Mouse (Mus musculus): ENCODE results near the gene Tgfb1i1. TPM values are rescaled to one million over a fixed set of nuclear protein-coding genes. Genes with fewer than 3 reads are reported as not detected.

Gene Tgfb1i1
- polyA plus RNA-seq, 1 experiment from 2014 or later, result 40.9 TPM

DNA sequence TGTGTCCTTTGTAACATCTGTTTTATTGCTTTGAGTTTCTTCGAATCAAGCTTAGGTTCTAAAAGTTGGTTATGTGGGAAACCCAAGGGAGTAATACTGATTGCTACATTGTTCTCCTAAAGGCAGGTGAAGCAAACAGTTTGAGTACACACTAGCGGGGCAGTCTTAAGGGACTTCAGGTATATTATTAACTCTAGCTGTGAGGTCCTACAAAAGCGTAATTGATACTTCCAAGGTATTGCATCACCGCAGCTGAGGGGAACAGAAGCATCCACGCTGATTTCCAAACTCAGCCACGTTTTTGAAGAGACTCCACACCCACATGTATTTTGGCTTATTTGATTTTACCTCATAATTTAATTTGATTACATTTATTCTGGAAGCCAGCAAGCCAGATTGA lies 57.6 kb downstream of the Tgfb1i1 start:
- Histone ChIP-seq H3K27me3 (ENCODE audit: control insufficient read depth, insufficient read depth, low read length) (no peaks in the 10 kb centered on the region), H3K9me3 (ENCODE audit: control insufficient read depth, low read length) (no peaks in the 10 kb centered on the region), H3K4me3 (ENCODE audit: low read depth, low read length) (no peak overlapping the region), H3K9ac (ENCODE audit: low read depth, low read length) (no peak overlapping the region), H3K27ac (ENCODE audit: low read depth, low read length) (no peak overlapping the region), H3K4me1 (replicated peaks; ENCODE audit: control insufficient read depth, insufficient read depth, low read length) (no peaks in the 10 kb centered on the region), H3K4me2 (replicated peaks; ENCODE audit: low read depth, low read length) (no peak overlapping the region), H3K36me3 (ENCODE audit: control insufficient read depth, insufficient read depth, low read length) (no peaks in the 10 kb centered on the region)
- no peak for DNase-seq (ENCODE audit: low spot score)
- no peak for ATAC-seq (ENCODE audit: low FRiP score)
- WGBS, result 74% methylated on average over 6 of the region's 6 CpGs

DNA sequence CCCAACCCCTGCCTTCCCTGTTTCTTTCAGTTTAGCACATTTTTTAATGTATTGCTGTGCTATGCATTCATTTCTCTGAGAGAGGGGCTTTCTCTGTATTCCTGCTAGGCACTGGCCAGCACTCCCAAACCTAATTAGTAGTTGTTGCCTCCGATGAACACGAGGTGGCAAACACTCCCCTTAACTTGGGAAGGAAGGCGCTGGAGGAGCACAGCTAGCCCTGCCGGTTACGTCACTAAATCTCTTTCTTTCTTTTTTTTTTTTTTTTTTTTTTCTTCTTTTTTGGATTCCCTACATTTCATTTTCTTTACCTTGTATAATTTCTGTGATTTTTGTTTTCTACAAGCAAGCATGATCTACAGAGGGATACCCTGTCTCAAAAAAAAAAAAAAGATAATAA lies 58.3 kb downstream of the Tgfb1i1 start:
- no peaks in the 10 kb centered on the region for H3K9me3 ChIP-seq (ENCODE audit: control insufficient read depth, low read length)
- 0 out of 2 replicates have a peak overlapping the region, but pooled peaks have one; percentile 11 for H3K9ac ChIP-seq (ENCODE audit: low read depth, low read length)
- 8% methylated on average over 5 of the region's 5 CpGs for WGBS
- ATAC-seq (ENCODE audit: low FRiP score) (no peak), DNase-seq (ENCODE audit: low spot score) (peak; percentile 44)
- no peaks in the 10 kb centered on the region for H3K27me3 ChIP-seq (ENCODE audit: control insufficient read depth, insufficient read depth, low read length)
- no peak overlapping the region for H3K4me2 ChIP-seq (replicated peaks; ENCODE audit: low read depth, low read length)
- no peaks in the 10 kb centered on the region for H3K4me1 ChIP-seq (replicated peaks; ENCODE audit: control insufficient read depth, insufficient read depth, low read length)
- no peaks in the 10 kb centered on the region for H3K36me3 ChIP-seq (ENCODE audit: control insufficient read depth, insufficient read depth, low read length)
- no peak overlapping the region for H3K4me3 ChIP-seq (ENCODE audit: low read depth, low read length)
- H3K27ac ChIP-seq (ENCODE audit: low read depth, low read length), result no peak overlapping the region

Other genes starting within 250 kb of the Tgfb1i1 start
- gene Trim72, start 242.9 kb upstream of the Tgfb1i1 start, polyA plus RNA-seq (2014; fragmentation: Nextera tagmentation; extraction: Ambion mirVana), result not detected in 2 replicates
- 0.42 TPM in 2 replicates for gene Itgam, start 184.2 kb upstream of the Tgfb1i1 start, polyA plus RNA-seq (2014; fragmentation: Nextera tagmentation; extraction: Ambion mirVana)
- gene Gm49368, start 184.1 kb upstream of the Tgfb1i1 start, polyA plus RNA-seq (2014; fragmentation: Nextera tagmentation; extraction: Ambion mirVana), result not detected in 2 replicates
- not detected in 2 replicates for gene Itgax, start 117.3 kb upstream of the Tgfb1i1 start, polyA plus RNA-seq (2014; fragmentation: Nextera tagmentation; extraction: Ambion mirVana)
- not detected in 2 replicates for gene Itgad, start 92.4 kb upstream of the Tgfb1i1 start, polyA plus RNA-seq (2014; fragmentation: Nextera tagmentation; extraction: Ambion mirVana)
- 0.36 and 0.54 TPM in 2 replicates for gene Cox6a2, start 40.4 kb upstream of the Tgfb1i1 start, polyA plus RNA-seq (2014; fragmentation: Nextera tagmentation; extraction: Ambion mirVana)
- 6.5 and 7.4 TPM in 2 replicates for gene Armc5, start 9.5 kb upstream of the Tgfb1i1 start, polyA plus RNA-seq (2014; fragmentation: Nextera tagmentation; extraction: Ambion mirVana)
- gene 9130023H24Rik, start 8.8 kb upstream of the Tgfb1i1 start, polyA plus RNA-seq (2014; fragmentation: Nextera tagmentation; extraction: Ambion mirVana), result 12.3 and 13.3 TPM in 2 replicates
- gene Slc5a2, start 18.8 kb downstream of the Tgfb1i1 start, polyA plus RNA-seq (2014; fragmentation: Nextera tagmentation; extraction: Ambion mirVana), result 0.25 TPM in 1 of 2 replicates, not detected in the other
- gene BC017158, start 51.4 kb downstream of the Tgfb1i1 start, polyA plus RNA-seq (2014; fragmentation: Nextera tagmentation; extraction: Ambion mirVana), result 18.3 and 22.0 TPM in 2 replicates
- gene Rgs10, start 171.9 kb downstream of the Tgfb1i1 start, polyA plus RNA-seq (2014; fragmentation: Nextera tagmentation; extraction: Ambion mirVana), result 12.4 TPM in 2 replicates
- 42.0 and 50.4 TPM in 2 replicates for gene Tial1, start 214.9 kb downstream of the Tgfb1i1 start, polyA plus RNA-seq (2014; fragmentation: Nextera tagmentation; extraction: Ambion mirVana)

All from hindbrain, embryonic 11.5 days (tissue).